10 mouse cellular contexts compared by ENCODE assay signal in the genomic region with DNA sequence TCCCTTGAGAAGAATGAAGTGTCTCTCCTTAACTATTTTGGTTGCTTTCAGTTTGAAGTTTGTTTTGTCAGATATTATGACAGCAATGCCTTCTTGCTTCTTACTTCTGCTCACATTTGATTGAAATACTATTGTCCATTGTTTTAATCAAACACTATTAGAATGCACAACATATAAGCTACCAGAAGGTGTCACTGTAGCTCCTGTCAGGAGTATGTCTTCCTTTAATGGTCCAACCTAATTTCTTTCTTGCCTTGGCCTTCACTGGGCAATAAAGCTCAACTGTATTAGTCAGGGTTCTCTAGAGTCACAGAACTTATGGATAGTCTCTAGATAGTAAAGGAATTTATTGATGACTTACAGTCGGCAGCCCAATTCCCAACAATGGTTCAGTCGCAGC.
DNase-seq lines count a peak whose midpoint lies in the region; ATAC-seq lines count a peak whose summit lies in the region.
"Had no signal": no experiment of that assay in that cellular context is flagged by ENCODE, and none has a peak within 500 bp of the region (broad histone marks: within the 10 kb centered on the region; RNA-seq: fewer than 3 reads in every experiment).

No protein-coding gene starts in this region.

- no peaks in the 10 kb centered on the region for H3K36me3 ChIP-seq in kidney, embryonic 16.5 days (ENCODE audit: insufficient read depth, low read length)
- H3K36me3 ChIP-seq: heart, embryonic 13.5 days had no signal

- H3K27ac ChIP-seq in kidney, embryonic 16.5 days (ENCODE audit: low read length), result no peak overlapping the region
- H3K27ac ChIP-seq: heart, embryonic 13.5 days had no signal

- H3K9me3 ChIP-seq in kidney, embryonic 16.5 days (ENCODE audit: low read length), result no peaks in the 10 kb centered on the region
- H3K9me3 ChIP-seq: heart, embryonic 13.5 days had no signal

- 83% methylated on average over 1 of the region's 2 CpGs for WGBS in kidney, embryonic 16.5 days

- DNase-seq in adrenal gland, adult 2 months, result peak; percentile 6
- no peak for DNase-seq in adrenal gland, postnatal 25 days
- DNase-seq in kidney, postnatal 36 days, result peak; percentile 0 to 4
- peak; percentile 53 for DNase-seq in 3T3-L1 (ENCODE audit: low read depth, low spot score)
- peak; percentile 23 for DNase-seq in embryo, embryonic 11.5 days (ENCODE audit: low read depth, low spot score)
- DNase-seq in spleen, postnatal 36 days (ENCODE audit: low spot score in 2 of 2), result no peak
- DNase-seq: layer of hippocampus, adult 9-11 months had no signal

- no peak overlapping the region for H3K4me2 ChIP-seq in kidney, embryonic 16.5 days (replicated peaks; ENCODE audit: low read depth, low read length)
- H3K4me2 ChIP-seq: heart, embryonic 13.5 days had no signal

- H3K4me3 ChIP-seq in kidney, embryonic 16.5 days (ENCODE audit: low read length), result no peak overlapping the region
- H3K4me3 ChIP-seq: heart, embryonic 13.5 days had no signal

- no peak overlapping the region for H3K9ac ChIP-seq in kidney, embryonic 16.5 days (replicated peaks; ENCODE audit: low read length)
- H3K9ac ChIP-seq: heart, embryonic 13.5 days had no signal

- no peaks in the 10 kb centered on the region for H3K4me1 ChIP-seq in kidney, embryonic 16.5 days (ENCODE audit: insufficient read depth, low read length)
- H3K4me1 ChIP-seq: heart, embryonic 13.5 days had no signal

- ATAC-seq in kidney, embryonic 16.5 days (ENCODE audit: low FRiP score, low TSS enrichment), result no peak
- ATAC-seq in megakaryocyte progenitor cell, adult 5-6 weeks (replicated peaks; ENCODE audit: poor library complexity), result no peak

- no peaks in the 10 kb centered on the region for H3K27me3 ChIP-seq in kidney, embryonic 16.5 days (ENCODE audit: insufficient read depth, low read length)
- H3K27me3 ChIP-seq: heart, embryonic 13.5 days had no signal

Comparison
In these comparisons a context has a peak if more than half of its experiments do, and no peak if none do; other contexts are left out.
1. DNase-seq: peak in adrenal gland, adult 2 months (single experiment), kidney, postnatal 36 days (2 of 2), 3T3-L1 (single experiment) and embryo, embryonic 11.5 days (single experiment); none in adrenal gland, postnatal 25 days (single experiment) and spleen, postnatal 36 days (0 of 2).